Mouse (Mus musculus) myocyte (in vitro differentiated cells): ENCODE measurements around the gene Eif4g3.
"Not testable (repeated sequence)": the region's sequence is repeated elsewhere in the genome, so short reads cannot be mapped to it uniquely, and the experiment has no call there.

Experiments used
- MAX ChIP-seq: IDR thresholded peaks from one replicate; pipeline ENCODE4 v1.6.1; 2011; ENCODE audit warnings: low read depth, mild to moderate bottlenecking, control low read depth
- MYOD1 ChIP-seq, 3 experiments: IDR thresholded peaks; one replicate each; pipeline ENCODE4 v1.6.1; 2011; ENCODE audit warnings: control low read depth in 2 of 3, low read depth in 2 of 3, mild to moderate bottlenecking in 2 of 3, moderate library complexity in 1 of 3; ENCODE audit not compliant: insufficient read length in 2 of 3, control insufficient read depth in 1 of 3
- POLR2A ChIP-seq: IDR thresholded peaks from one replicate; pipeline ENCODE4 v1.6.1; 2011; ENCODE audit warnings: low read depth, mild to moderate bottlenecking, control low read depth, moderate library complexity; ENCODE audit not compliant: insufficient read length
- USF1 ChIP-seq: IDR thresholded peaks from one replicate; pipeline ENCODE4 v1.6.1; 2011; ENCODE audit warnings: low read depth, mild to moderate bottlenecking, control low read depth, moderate library complexity

DNA sequence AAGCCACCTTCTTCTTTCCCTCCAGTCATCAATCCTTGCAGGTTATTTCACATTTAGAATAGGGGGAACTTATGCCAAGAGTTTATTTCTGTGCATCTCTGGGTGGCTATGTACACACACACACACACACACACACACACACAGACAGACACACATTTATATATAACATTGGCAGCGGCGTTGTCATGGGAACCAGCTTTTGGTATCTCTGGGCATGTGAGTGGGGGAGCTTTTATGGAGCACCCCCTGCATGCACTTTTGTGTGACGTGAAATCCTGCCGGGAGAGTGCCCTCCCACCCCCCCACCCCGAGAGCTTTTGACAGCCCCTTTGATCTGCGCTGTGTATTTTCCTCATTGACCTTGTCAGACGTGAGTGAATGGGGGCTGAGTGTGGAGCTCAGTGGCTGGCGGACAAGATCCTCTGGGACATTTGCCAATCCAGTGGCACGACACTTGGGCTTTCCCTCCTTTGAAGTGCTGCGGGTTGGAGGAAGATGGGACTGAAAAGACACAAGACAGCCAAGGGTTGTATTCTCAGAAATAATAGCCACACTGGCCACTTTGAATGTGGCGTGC lies 22.1 kb upstream of the Eif4g3 start:
- TF ChIP-seq MYOD1 (IDR thresholded peaks at IDR 0.05; ENCODE audit: control insufficient read depth in 1 of 3, insufficient read length in 2 of 3, low read depth in 2 of 3); USF1; MAX; POLR2A: not testable (repeated sequence)
